Mouse (Mus musculus): ENCODE measurements around the gene Rsu1. TPM values are rescaled to one million over a fixed set of nuclear protein-coding genes. Genes with fewer than 3 reads are reported as not detected.

Rsu1 gene
- total RNA-seq, 2 experiments from 2014 or later = 29.1 to 33.6 TPM

DNA sequence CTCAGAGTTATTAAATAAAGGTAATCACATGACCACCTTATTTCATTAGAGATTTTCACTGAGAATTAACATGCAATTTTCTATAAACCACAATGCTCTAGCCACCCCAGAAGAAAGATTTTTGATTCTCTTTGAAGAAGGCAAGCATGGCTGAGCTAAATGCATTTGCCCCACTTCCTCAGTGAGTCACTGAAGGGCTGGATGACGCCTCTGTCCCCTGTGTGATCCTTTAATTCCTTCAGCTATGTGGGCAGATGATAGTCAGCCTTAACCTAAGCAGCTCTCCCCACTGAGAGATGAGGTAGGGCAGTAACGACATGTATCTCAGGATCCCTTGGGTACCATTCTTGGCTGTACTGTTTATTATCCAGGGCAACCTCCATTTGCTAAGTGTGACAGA lies 190.7 kb downstream of the Rsu1 start:
- no peak for DNase-seq (ENCODE audit: low spot score in 2 of 2)

GRCm38 (mm10) chr2:13072243-13072642 lies 199.0 kb downstream of the Rsu1 start:
- no peak for DNase-seq (ENCODE audit: low spot score in 2 of 2)

- peak; percentile 9 to 26 for DNase-seq (ENCODE audit: low spot score in 2 of 2)
These were observed 210.6 kb downstream of the Rsu1 start for GRCm38 (mm10) chr2:13060426-13061170.

GRCm38 (mm10) chr2:13048649-13049048 lies 222.6 kb downstream of the Rsu1 start:
- DNase-seq (ENCODE audit: low spot score in 2 of 2) = no peak

- DNase-seq (ENCODE audit: low spot score in 2 of 2) = no peak
These were observed 226.7 kb downstream of the Rsu1 start for GRCm38 (mm10) chr2:13044555-13044954.

- no peak for DNase-seq (ENCODE audit: low spot score in 2 of 2)
These were observed 231.4 kb downstream of the Rsu1 start for GRCm38 (mm10) chr2:13039785-13040184.

- no peak for DNase-seq (ENCODE audit: low spot score in 2 of 2)
These were observed 232.4 kb downstream of the Rsu1 start for GRCm38 (mm10) chr2:13038772-13039171.

Other genes starting within 250 kb of the Rsu1 start
- gene Cubn, start 220.4 kb upstream of the Rsu1 start, total RNA-seq (2021) = under 1 TPM; 0.10 to 0.15 TPM